Mouse (Mus musculus) liver, embryonic 15.5 days (tissue): ENCODE measurements around the gene Med12l. TPM values are rescaled to one million over a fixed set of nuclear protein-coding genes. Genes with fewer than 3 reads are reported as not detected.

Source experiments
- ATAC-seq: fragments of 200-750 bp; cut with Nextera tagmentation; 2 replicates; pipeline ENCODE4 v1.8.0; 2017; ENCODE audit warnings: moderate number of reproducible peaks, mild to moderate bottlenecking, moderate library complexity; ENCODE audit not compliant: insufficient read depth
- H3K27ac ChIP-seq: fragments of 300-500 bp; sonication (generic); replicated peaks from 2 replicates; pipeline ENCODE4 v1.5.1; 2015; ENCODE audit warnings: mild to moderate bottlenecking, inconsistent platforms
- H3K27me3 ChIP-seq: fragments of 300-500 bp; sonication (generic); 2 replicates; pipeline ENCODE4 v1.6.1; 2015; ENCODE audit warnings: mild to moderate bottlenecking, inconsistent platforms
- H3K36me3 ChIP-seq: fragments of 300-500 bp; sonication (generic); replicated peaks from 2 replicates; pipeline ENCODE4 v1.6.1; 2015; ENCODE audit warnings: moderate library complexity, mild to moderate bottlenecking, inconsistent platforms
- H3K4me1 ChIP-seq: fragments of 300-500 bp; sonication (generic); replicated peaks from 2 replicates; pipeline ENCODE4 v1.6.1; 2015; ENCODE audit warnings: inconsistent platforms
- H3K4me2 ChIP-seq: fragments of 300-500 bp; sonication (generic); 2 replicates; pipeline ENCODE4 v1.6.1; 2015; ENCODE audit warnings: moderate library complexity, mild to moderate bottlenecking, inconsistent platforms
- H3K4me3 ChIP-seq: fragments of 300-500 bp; sonication (generic); replicated peaks from 2 replicates; pipeline ENCODE4 v1.5.1; 2015; ENCODE audit warnings: mild to moderate bottlenecking, inconsistent platforms
- H3K9ac ChIP-seq: fragments of 300-500 bp; sonication (generic); 2 replicates; pipeline ENCODE4 v1.6.1; 2015; ENCODE audit warnings: moderate library complexity, mild to moderate bottlenecking, inconsistent platforms
- H3K9me3 ChIP-seq: fragments of 300-500 bp; sonication (generic); replicated peaks from 2 replicates; pipeline ENCODE4 v1.6.1; 2016; ENCODE audit warnings: inconsistent platforms
- WGBS: fragments of 180-500 bp; shearing (Covaris S2); methylation state at CpG from one replicate; pipeline ENCODE4 v1.1.7; 2015; ENCODE audit warnings: mixed read lengths; ENCODE audit not compliant: insufficient replicate concordance; 5-methylcytosine and 5-hydroxymethylcytosine counted together
- polyA plus RNA-seq: library from polyadenylated mRNA; unstranded; fragments of >200 nt; fragmentation: Nextera tagmentation; extraction: Ambion mirVana; gene quantifications from 2 replicates; pipeline ENCODE4 v1.2.1, GENCODE M21; 2015

The Med12l gene
- polyA plus RNA-seq, 1 experiment from 2014 or later: 0.46 TPM

DNA sequence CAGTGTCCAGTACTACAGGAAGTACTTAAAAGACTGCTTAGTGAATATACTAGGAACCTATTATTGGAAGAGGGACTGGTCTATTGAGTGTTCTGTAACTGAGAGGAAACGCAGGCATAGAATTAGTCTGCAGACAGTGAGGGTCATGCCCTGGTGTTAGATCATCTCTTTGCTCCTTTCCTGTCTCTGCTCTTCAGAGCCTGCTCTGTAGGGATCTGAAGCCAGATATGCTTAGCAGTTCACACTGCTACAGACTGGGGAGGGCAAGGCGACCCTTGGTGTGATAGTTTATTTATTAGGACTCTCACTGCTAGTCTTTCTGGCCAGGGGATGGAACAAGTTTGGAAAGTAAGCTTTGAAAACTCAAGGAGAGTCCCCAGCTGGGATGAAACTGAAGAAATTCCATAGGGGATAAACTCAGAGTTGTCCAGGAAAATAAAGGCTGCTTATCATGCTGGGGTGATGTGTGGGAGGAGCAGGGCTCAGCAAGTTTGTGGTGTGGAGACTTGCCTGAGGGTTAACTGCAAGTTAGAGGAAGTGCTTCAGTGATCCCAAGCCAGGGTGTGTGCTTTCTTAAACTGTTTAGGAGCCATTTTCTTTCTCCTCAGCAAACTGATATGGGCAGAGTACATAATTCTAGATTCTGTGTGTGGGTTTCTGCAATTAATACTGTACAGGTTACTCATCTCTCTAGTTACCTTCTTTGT lies 164.4 kb downstream of the Med12l start:
- WGBS: 41% methylated on average over 2 of the region's 2 CpGs
- no peak overlapping the region for H3K27ac ChIP-seq

GRCm38 (mm10) chr3:59174426-59175154 lies 169.0 kb downstream of the Med12l start:
- no peak overlapping the region for H3K9ac ChIP-seq
- no peak overlapping the region for H3K27ac ChIP-seq
- H3K4me1 ChIP-seq: peaks cover 7% of the 10 kb centered on the region; the same call in 1 of the 2 replicates
- H3K36me3 ChIP-seq: no peaks in the 10 kb centered on the region
- no peaks in the 10 kb centered on the region for H3K9me3 ChIP-seq
- H3K4me2 ChIP-seq: no peak overlapping the region
- 36% methylated on average over 6 of the region's 6 CpGs for WGBS
- H3K27me3 ChIP-seq: no peaks in the 10 kb centered on the region
- no peak overlapping the region for H3K4me3 ChIP-seq
- no peak for ATAC-seq

More for the DNA sequence above, 164.4 kb downstream of the Med12l start:
- Histone ChIP-seq H3K27me3 (no peaks in the 10 kb centered on the region), H3K4me1 (no peaks in the 10 kb centered on the region), H3K9ac (no peak overlapping the region), H3K9me3 (no peaks in the 10 kb centered on the region), H3K4me2 (no peak overlapping the region), H3K4me3 (no peak overlapping the region), H3K36me3 (no peaks in the 10 kb centered on the region)
- ATAC-seq: no peak

DNA sequence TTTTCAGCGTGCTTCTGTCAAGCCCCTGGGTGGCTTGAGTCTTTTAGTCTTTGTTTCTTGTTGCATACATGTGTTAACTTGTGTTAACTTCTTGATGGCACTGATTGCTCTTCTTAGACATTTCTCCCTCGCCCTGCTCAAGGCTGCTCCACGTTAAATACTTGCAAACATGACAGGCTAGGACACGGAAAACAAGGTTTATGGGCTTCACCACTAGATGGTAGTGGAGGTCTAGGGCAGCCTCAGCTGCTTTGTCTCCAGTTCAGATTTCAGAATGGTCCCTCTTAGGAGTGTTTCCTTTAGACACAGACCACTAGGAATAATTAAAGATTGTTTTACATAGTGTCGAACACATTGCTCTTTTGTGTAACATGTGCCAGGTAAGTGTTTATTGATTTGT lies 169.6 kb downstream of the Med12l start:
- H3K9ac ChIP-seq: no peak overlapping the region
- no peak for ATAC-seq
- H3K4me2 ChIP-seq: no peak overlapping the region
- H3K27me3 ChIP-seq: no peaks in the 10 kb centered on the region
- 27% methylated on average over 5 of the region's 5 CpGs for WGBS
- peaks cover 7% of the 10 kb centered on the region; the same call in 1 of the 2 replicates for H3K4me1 ChIP-seq
- no peaks in the 10 kb centered on the region for H3K9me3 ChIP-seq
- no peaks in the 10 kb centered on the region for H3K36me3 ChIP-seq
- H3K27ac ChIP-seq: no peak overlapping the region
- H3K4me3 ChIP-seq: no peak overlapping the region

GRCm38 (mm10) chr3:59176871-59177270 lies 171.2 kb downstream of the Med12l start:
- no peak for ATAC-seq
- no peaks in the 10 kb centered on the region for H3K27me3 ChIP-seq
- peaks cover 7% of the 10 kb centered on the region; the same call in 1 of the 2 replicates for H3K4me1 ChIP-seq
- 46% methylated on average over 5 of the region's 5 CpGs for WGBS
- H3K27ac ChIP-seq: no peak overlapping the region
- no peaks in the 10 kb centered on the region for H3K36me3 ChIP-seq
- H3K4me2 ChIP-seq: no peak overlapping the region
- H3K4me3 ChIP-seq: no peak overlapping the region
- H3K9ac ChIP-seq: no peak overlapping the region
- H3K9me3 ChIP-seq: no peaks in the 10 kb centered on the region

GRCm38 (mm10) chr3:59181134-59181533 lies 175.5 kb downstream of the Med12l start:
- Histone ChIP-seq H3K9ac (no peak overlapping the region), H3K27me3 (no peaks in the 10 kb centered on the region), H3K27ac (no peak overlapping the region), H3K4me3 (no peak overlapping the region), H3K36me3 (no peaks in the 10 kb centered on the region), H3K4me2 (no peak overlapping the region), H3K9me3 (no peaks in the 10 kb centered on the region), H3K4me1 (peaks cover 7% of the 10 kb centered on the region; the same call in 1 of the 2 replicates)
- WGBS: 60% methylated on average over 5 of the region's 5 CpGs
- ATAC-seq: no peak

DNA sequence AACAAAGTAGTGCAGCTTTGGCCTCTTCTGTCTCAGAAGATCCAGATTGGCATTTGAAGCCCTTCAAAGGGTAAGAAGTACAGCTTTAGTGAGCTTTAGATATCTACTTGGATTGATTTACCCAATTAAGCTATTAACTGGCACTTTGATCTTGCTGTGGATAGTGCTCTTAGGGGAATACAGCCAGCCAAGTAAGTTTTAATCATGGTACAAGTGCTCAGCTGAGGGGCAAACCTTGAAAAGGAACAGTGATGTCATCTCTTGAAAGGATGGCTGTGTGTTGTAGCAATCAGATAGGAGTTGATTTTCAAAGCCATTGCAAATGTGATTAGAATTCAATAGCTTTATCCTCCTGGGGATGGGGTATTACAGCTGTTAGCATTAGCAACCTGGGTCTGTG lies 176.5 kb downstream of the Med12l start:
- no peak for ATAC-seq
- no peak overlapping the region for H3K4me3 ChIP-seq
- H3K27me3 ChIP-seq: no peaks in the 10 kb centered on the region
- H3K4me1 ChIP-seq: peaks cover 6% of the 10 kb centered on the region; the same call in 1 of the 2 replicates
- no peak overlapping the region for H3K4me2 ChIP-seq
- H3K9me3 ChIP-seq: no peaks in the 10 kb centered on the region
- no peak overlapping the region for H3K27ac ChIP-seq
- no peak overlapping the region for H3K9ac ChIP-seq
- H3K36me3 ChIP-seq: no peaks in the 10 kb centered on the region

- WGBS: 68% methylated on average over 4 of the region's 4 CpGs
- Histone ChIP-seq H3K27ac (no peak overlapping the region), H3K4me3 (no peak overlapping the region), H3K4me2 (no peak overlapping the region), H3K9ac (no peak overlapping the region), H3K27me3 (no peaks in the 10 kb centered on the region), H3K36me3 (no peaks in the 10 kb centered on the region), H3K9me3 (no peaks in the 10 kb centered on the region), H3K4me1 (no peaks in the 10 kb centered on the region)
- ATAC-seq: no peak
Measured at GRCm38 (mm10) chr3:59185662-59186061, 180.0 kb downstream of the Med12l start.

GRCm38 (mm10) chr3:59187336-59187735 lies 181.7 kb downstream of the Med12l start:
- no peaks in the 10 kb centered on the region for H3K27me3 ChIP-seq
- H3K4me2 ChIP-seq: no peak overlapping the region
- no peak overlapping the region for H3K9ac ChIP-seq
- H3K4me3 ChIP-seq: no peak overlapping the region
- H3K27ac ChIP-seq: no peak overlapping the region
- ATAC-seq: no peak
- H3K4me1 ChIP-seq: no peaks in the 10 kb centered on the region
- H3K36me3 ChIP-seq: no peaks in the 10 kb centered on the region
- 58% methylated on average over 4 of the region's 4 CpGs for WGBS
- no peaks in the 10 kb centered on the region for H3K9me3 ChIP-seq

GRCm38 (mm10) chr3:59191674-59192073 lies 186.0 kb downstream of the Med12l start:
- Histone ChIP-seq H3K27ac (no peak overlapping the region), H3K9me3 (no peaks in the 10 kb centered on the region), H3K27me3 (no peaks in the 10 kb centered on the region), H3K9ac (no peak overlapping the region), H3K4me1 (no peaks in the 10 kb centered on the region), H3K4me3 (no peak overlapping the region), H3K4me2 (no peak overlapping the region), H3K36me3 (no peaks in the 10 kb centered on the region)
- no peak for ATAC-seq
- WGBS: 72% methylated on average over 6 of the region's 6 CpGs

GRCm38 (mm10) chr3:59194099-59194498 lies 188.5 kb downstream of the Med12l start:
- ATAC-seq: no peak
- Histone ChIP-seq H3K27ac (no peak overlapping the region), H3K36me3 (no peaks in the 10 kb centered on the region), H3K4me3 (no peak overlapping the region), H3K27me3 (no peaks in the 10 kb centered on the region), H3K9ac (no peak overlapping the region), H3K4me1 (no peaks in the 10 kb centered on the region), H3K9me3 (no peaks in the 10 kb centered on the region), H3K4me2 (no peak overlapping the region)
- WGBS: 76% methylated on average over 7 of the region's 7 CpGs

DNA sequence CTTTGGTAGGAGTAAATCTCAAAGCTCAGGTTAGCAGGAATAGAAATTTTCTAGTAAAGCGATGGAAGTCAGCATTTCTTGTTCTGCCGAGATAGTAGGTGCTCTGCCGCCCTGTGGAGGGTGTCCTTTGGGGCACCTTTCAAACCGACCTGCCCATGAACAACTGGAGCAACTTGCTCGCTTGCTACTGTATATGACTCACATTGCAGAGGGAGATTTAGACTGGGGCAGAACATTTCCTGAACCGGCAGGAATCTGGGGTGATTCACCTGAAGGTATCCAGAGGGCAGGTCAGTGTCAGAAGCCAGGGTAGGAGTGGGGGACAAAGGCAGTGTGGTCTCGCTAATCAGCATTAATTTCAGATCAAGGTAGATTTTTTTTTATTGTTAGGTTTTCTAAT lies 189.3 kb downstream of the Med12l start, which contains the start of gene Gpr87:
Gpr87 (minus strand) TSS at position 167 of the 400 bp plus-strand sequence.
- H3K4me2 ChIP-seq: no peak within 1 kb of the TSS
- no peak for ATAC-seq
- no peak within 1 kb of the TSS for H3K9ac ChIP-seq
- H3K4me3 ChIP-seq: no peak within 1 kb of the TSS
- no peaks in the 10 kb centered on the region for H3K27me3 ChIP-seq
- H3K4me1 ChIP-seq: no peaks in the 10 kb centered on the region
- H3K9me3 ChIP-seq: no peaks in the 10 kb centered on the region
- H3K36me3 ChIP-seq: no peaks in the 10 kb centered on the region
- no peak within 1 kb of the TSS for H3K27ac ChIP-seq
- WGBS: 65% methylated on average over 7 of the region's 7 CpGs
